Mouse (Mus musculus): ENCODE data around the gene Lpar5.

Gene Lpar5

DNA sequence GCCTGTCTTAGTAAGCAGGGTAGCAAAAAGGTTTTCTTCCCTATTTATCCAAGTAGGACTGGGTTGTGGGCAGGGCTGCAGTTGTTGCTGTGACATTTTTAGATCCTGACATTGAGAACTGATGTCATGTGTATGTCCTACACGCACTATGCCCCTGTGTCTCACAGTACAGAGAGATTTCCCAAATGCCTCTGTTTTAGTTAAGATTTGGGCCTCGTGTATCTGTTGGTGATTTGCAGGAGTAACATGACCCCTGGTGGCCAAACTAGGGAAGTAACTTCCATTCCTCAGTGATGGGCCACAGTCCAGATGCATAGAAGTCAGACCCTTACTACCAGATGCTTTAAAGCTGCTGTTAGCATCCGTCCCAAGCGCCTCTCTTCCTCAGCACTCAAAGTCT lies 16.7 kb downstream of the Lpar5 start:
- in situ Hi-C loops (cut with MboI, MseI): no loop called here

GRCm38 (mm10) chr6:125087937-125088336 lies 20.2 kb downstream of the Lpar5 start:
- in situ Hi-C loops (cut with MboI, MseI): no loop called here

DNA sequence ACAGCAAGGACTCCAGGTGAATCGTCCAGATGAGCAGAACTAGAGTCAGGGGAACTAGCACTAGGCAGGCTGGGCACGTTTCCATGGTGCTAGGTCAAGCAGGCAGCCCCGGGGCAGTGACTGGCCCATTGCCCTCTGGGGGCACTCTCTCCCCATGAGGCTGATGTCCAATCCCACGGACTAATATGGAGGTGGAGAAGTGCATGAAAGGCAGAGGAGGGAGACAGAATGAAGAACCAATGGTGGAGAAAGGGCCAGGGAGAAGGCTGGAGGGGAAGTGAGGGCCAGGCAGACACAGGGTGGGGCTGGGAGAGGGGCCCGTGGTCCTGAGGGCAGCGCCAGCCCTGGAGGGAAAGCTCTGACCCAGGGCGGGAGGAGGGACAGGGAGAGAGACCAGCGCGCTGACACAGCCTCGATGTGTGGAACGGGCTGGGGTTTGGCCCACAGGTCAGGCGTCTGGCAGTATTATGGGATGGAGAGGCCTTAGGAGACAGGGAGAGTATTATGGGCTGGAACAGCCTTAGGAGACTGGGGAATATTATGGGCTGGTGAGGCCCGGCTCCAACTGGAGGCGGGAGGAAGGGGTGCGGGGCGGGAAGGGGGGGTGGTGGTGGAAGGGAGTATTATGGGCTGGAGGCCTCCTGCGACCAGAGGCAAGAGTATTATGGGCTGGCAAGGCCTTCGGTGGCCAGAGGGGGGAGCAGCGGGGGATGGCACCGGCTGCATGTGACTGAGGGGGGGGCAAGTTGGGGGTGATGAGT lies 21.0 kb downstream of the Lpar5 start:
- in situ Hi-C loops (cut with MboI, MseI): no loop called here

- in situ Hi-C loops (cut with MboI, MseI): no loop called here
These were observed 22.0 kb downstream of the Lpar5 start for GRCm38 (mm10) chr6:125089521-125090321.

GRCm38 (mm10) chr6:125090341-125091085 lies 22.8 kb downstream of the Lpar5 start:
- in situ Hi-C loops (cut with MboI, MseI): no loop called here

- in situ Hi-C loops (cut with MboI, MseI): no loop called here
These were observed 24.7 kb downstream of the Lpar5 start for GRCm38 (mm10) chr6:125092372-125092771.

GRCm38 (mm10) chr6:125094843-125095242 lies 27.1 kb downstream of the Lpar5 start:
- in situ Hi-C loops (cut with MboI, MseI): no loop called here

DNA sequence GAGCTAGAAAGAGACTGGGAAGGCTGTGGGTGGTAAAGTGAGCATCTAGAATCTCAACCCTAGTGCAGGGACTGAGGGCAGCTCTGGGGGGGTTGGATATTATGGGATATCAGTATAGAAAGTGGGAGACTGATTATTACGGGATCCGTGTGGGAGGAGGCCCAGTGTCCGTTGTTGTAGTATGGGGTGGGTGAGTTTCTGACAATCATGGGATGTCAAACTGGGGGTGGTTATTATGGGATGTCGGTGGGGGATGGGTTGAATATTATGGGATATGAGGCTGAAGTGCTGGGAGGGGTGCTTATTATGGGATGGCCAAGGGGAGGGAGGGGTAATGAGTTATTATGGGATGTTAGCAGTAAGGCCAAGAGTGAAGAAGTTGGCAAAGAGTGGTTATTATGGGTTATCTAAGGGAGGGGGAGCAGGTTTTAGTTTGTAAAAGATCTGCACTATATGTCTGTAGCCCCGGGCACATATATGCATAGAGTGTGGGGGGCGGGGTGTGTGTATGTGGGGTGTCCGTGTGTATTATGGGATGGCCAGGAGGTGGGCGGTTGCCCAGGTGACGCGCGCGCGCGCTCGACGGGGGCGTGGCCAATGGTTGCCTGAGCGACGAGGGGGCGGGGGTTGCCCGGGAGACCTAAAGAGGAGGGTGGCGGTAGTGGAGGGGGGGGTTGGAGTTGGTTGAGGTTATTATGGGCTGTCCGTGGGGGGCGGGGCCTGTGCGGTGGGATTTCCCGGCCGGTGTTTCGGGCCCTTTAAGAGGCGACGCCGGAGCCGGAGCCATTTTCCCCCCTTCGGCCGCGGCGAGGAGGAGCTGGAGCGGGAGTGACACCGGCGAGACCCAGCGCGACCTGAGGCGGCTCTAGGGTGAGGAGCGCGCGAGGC lies 27.9 kb downstream of the Lpar5 start, which contains the start of gene Chd4:
Gene Chd4, plus strand, starts transcription at position 591 of the 888 bp plus-strand sequence.
- in situ Hi-C loops (cut with MboI, MseI): no loop called here

DNA sequence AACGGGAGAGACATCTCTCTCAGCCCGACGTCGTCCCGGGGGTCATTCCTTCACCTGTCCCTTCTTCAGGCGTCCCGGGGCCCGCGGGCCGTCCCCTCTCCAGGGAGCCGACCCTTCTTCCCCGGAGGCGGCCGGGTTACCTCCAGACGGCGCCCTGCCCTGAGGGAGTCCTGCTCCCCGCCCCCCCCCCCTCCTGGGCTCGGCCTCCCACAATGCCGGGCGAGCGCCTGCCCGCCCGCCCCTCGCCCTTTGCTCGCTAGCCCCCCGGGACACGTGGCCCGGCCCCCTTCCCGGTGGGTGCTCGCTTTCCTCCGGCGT lies 28.5 kb downstream of the Lpar5 start:
- in situ Hi-C loops (cut with MboI, MseI): no loop called here

DNA sequence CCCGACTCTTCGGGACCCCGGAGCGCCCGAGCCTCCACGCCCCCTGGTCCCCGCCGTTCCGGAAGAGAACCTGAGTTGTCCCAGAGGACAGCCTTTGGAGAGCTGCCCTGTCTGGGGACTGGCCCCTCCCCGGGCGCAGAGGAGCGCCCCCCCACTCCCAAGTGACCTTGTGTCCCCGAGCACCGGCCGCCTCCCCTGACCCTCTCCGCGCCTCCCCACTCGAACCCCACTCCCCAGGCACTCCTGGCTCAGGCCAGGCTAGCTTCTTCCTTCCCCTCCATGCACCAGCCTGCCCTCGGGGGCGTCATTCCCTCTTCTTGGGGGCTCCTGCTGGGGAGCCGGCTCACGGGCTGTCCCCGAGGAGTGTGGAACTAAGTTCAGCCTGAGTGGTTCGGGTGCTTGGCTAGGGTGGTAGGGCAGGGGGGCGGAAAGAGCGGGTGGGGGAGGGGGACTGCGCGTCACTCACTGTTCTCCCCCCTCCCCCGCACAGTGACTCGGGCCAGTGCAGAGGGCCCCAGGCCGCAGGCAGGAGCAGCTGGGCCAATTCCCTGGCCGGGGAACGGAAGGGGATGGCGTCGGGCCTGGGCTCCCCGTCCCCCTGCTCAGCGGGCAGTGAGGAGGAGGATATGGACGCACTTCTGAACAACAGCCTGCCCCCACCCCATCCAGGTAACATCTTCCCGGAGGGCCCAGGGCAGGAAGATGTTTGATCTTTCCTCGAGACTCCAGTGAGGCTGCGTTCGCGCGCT lies 29.1 kb downstream of the Lpar5 start:
- in situ Hi-C loops (cut with MboI, MseI): no loop called here

DNA sequence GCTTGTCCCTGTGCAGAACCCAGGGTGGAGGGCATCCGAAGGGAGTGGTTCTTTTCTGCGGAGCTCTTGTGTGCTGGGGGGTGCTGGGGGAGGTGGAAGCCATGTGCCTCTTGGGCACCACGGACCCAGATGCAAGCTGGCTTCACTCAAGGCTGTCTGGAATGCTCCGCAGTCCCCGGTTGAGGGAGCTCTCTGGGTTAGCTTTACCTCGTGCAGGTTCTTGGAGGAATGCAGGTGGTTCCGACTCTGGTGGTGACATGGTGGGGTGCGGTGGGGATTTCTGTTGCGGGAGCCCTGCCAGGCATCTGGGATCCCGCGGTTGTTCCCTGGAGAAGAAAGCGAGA lies 29.6 kb downstream of the Lpar5 start:
- in situ Hi-C loops (cut with MboI, MseI): no loop called here

DNA sequence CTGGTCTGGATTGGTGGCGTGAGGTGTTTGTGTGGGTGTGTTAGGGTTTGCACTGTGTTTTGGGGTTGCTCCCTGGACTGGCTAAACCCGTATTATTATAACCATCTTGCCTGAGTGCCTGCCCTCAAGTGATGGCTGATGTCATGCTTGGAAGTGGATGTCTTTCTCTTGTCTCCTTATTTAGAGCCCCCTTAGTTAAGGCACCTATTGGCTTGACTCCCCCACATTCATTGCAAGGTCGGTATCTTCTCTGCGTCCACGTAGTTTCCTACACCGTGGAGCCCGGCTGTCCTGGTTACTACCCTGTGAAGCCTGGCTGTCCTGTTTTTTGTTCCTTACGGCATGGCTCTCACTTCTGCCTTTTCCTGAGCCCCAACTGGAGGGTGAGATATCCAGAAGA lies 30.2 kb downstream of the Lpar5 start:
- in situ Hi-C loops (cut with MboI, MseI): no loop called here

- in situ Hi-C loops (cut with MboI, MseI): no loop called here
These were observed 30.8 kb downstream of the Lpar5 start for GRCm38 (mm10) chr6:125098513-125098912.

GRCm38 (mm10) chr6:125099421-125099971 lies 31.8 kb downstream of the Lpar5 start:
- in situ Hi-C loops (cut with MboI, MseI): no loop called here

DNA sequence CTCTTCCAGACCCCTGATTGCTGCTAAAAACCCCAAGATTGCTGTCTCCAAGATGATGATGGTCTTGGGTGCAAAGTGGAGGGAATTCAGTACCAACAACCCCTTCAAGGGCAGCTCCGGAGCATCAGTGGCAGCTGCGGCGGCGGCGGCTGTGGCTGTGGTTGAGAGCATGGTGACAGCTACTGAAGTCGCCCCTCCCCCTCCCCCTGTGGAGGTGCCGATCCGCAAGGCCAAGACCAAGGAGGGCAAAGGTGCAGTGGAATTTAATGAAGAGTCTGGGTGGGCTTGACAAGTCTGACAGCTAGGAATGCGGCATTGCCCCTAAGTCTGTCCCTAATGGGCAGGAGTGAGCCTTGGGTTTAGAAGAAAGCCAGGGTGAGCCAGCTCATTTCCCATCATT lies 33.7 kb downstream of the Lpar5 start:
- in situ Hi-C loops (cut with MboI, MseI): no loop called here

- in situ Hi-C loops (cut with MboI, MseI): no loop called here
These were observed 36.5 kb downstream of the Lpar5 start for GRCm38 (mm10) chr6:125104223-125104622.

DNA sequence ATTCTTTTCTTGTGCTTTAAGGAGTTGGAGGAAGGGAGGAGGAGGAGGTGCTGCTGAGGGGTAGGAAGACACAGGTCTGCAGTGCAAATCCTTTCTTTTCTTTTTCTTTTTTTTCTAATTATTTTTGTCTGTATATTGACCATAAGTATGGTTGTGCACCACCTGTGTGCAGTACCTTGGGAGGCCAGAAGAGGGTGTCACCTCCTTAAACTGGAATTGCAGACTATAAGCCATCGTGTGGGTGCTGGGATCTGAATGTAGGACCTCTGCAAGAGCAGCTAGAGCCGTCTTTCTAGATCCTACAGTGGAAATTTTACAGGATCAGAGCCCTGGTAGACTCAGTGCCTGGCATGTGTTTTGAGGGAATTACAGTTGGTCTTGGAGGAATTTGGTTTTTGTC lies 40.0 kb downstream of the Lpar5 start:
- in situ Hi-C loops (cut with MboI, MseI): no loop called here

GRCm38 (mm10) chr6:125109371-125109770 lies 41.7 kb downstream of the Lpar5 start:
- in situ Hi-C loops (cut with MboI, MseI): no loop called here

DNA sequence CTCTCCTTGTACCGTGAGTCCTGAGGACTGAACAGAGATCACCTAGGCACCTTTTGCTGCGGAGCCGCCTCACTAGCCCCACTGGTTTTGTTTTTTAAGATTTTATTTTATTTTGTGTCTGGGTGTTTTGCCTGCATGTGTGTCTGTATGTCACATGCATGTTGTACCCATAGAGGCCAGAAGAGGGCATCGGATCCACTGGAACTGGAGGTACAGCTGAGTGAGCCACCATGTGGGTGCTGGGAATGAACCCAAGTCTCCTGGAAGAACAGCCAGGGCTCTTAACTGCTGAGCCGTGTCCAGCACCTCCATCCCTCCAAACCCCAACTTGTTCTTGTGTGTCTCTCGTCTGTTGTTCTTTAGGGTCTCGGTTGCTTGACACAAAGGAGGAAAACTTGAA lies 43.2 kb downstream of the Lpar5 start:
- in situ Hi-C loops (cut with MboI, MseI): no loop called here

DNA sequence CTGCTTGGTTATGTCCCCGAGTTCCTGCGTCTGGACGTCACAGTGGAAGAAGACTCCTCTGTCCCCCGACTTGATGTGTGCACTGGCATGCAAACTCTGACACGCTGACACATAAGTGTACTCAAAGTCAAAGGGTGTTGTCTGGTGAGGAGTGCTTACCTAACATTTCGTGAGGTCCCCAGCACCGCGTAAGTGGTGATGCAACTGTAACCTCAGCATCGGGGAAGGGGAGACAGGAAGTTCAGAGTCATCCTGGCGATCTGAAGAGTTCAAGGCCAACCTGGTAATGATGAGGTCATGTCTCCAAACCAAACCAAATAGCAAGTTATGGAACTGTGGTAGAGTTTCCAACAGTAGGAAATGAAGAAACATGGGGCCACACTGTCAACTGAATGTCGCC lies 44.8 kb downstream of the Lpar5 start:
- in situ Hi-C loops (cut with MboI, MseI): no loop called here

DNA sequence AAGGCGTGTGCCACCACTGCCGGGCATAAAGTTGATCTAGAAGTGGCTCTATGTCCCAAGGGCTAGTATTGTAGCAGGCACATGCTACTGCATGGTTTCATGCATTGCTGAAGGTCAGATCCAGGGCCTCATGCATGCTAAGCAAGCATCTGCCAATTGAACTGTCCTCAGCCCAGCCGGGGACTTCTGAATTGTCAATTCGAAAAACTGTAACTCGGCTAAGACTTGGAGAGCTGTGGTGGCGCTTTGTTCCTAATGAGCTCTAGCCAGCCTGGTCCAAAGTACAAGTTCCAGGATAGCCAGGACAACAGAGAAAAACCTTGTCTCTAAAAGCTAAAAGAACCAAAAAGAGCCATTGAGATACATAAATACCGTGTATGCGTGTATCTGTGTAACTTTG lies 51.7 kb downstream of the Lpar5 start:
- in situ Hi-C loops (cut with MboI, MseI): no loop called here
